Mouse (Mus musculus) C2C12 (cell line): ENCODE measurements around the gene Phlda3. TPM values are rescaled to one million over a fixed set of nuclear protein-coding genes. Genes with fewer than 3 reads are reported as not detected.

Source experiments
- H3K27me3 ChIP-seq: one replicate; pipeline ENCODE4 v1.6.1; 2011; ENCODE audit not compliant: control insufficient read depth, insufficient read depth, insufficient read length
- H3K36me3 ChIP-seq: one replicate; pipeline ENCODE4 v1.6.1; 2011; ENCODE audit not compliant: control insufficient read depth, insufficient read depth
- H3K4me3 ChIP-seq: one replicate; pipeline ENCODE4 v1.5.1; 2011; ENCODE audit warnings: mild to moderate bottlenecking, control low read depth; ENCODE audit not compliant: poor library complexity, insufficient read depth, severe bottlenecking
- H3K79me2 ChIP-seq: one replicate; pipeline ENCODE4 v1.6.1; 2011; ENCODE audit not compliant: control insufficient read depth, insufficient read depth
- H3K79me3 ChIP-seq: one replicate; pipeline ENCODE4 v1.6.1; 2011; ENCODE audit warnings: low read depth, control low read depth
- H3ac ChIP-seq: one replicate; pipeline ENCODE3; 2011; ENCODE audit warnings: low read depth; ENCODE audit not compliant: control insufficient read depth, insufficient read length
- CEBPB ChIP-seq: IDR thresholded peaks from one replicate; pipeline ENCODE4 v1.6.1; 2011; ENCODE audit warnings: low read depth, mild to moderate bottlenecking, control low read depth, moderate library complexity
- CTCF ChIP-seq: IDR thresholded peaks from one replicate; pipeline ENCODE4 v1.5.1; 2011; ENCODE audit not compliant: control insufficient read depth, insufficient read depth, insufficient read length
- FOSL1 ChIP-seq: IDR thresholded peaks from one replicate; pipeline ENCODE4 v1.8.0; 2011; ENCODE audit warnings: mild to moderate bottlenecking, low read length; ENCODE audit not compliant: poor library complexity, insufficient read depth, severe bottlenecking
- MAX ChIP-seq: IDR thresholded peaks from one replicate; pipeline ENCODE4 v1.6.1; 2011; ENCODE audit warnings: mild to moderate bottlenecking, control low read depth
- MYOD1 ChIP-seq: IDR thresholded peaks from one replicate; pipeline ENCODE4 v1.6.1; 2011; ENCODE audit warnings: low read depth; ENCODE audit not compliant: control insufficient read depth, insufficient read length
- MYOG ChIP-seq: IDR thresholded peaks from one replicate; pipeline ENCODE4 v1.6.1; 2011; ENCODE audit not compliant: control insufficient read depth, insufficient read length; ENCODE audit errors: extremely low read depth
- USF1 ChIP-seq: IDR thresholded peaks from one replicate; pipeline ENCODE4 v1.6.1; 2011; ENCODE audit warnings: low read depth, mild to moderate bottlenecking, control low read depth, moderate library complexity
- polyA plus RNA-seq: library from polyadenylated mRNA; unstranded; fragments of >200 nt; fragmentation: generic; extraction: Trizol; gene quantifications from one replicate; pipeline ENCODE4 v1.2.1, GENCODE M21; 2012; ENCODE audit warnings: missing spikeins

Gene Phlda3
- polyA plus RNA-seq, 1 experiment, result 318 TPM

GRCm38 (mm10) chr1:135746248-135746647, 19.7 kb upstream of the Phlda3 start:
- Histone ChIP-seq H3K27me3 (no peaks in the 10 kb centered on the region), H3K36me3 (peaks cover 53% of the 10 kb centered on the region)

GRCm38 (mm10) chr1:135752737-135753348, 13.1 kb upstream of the Phlda3 start:
- no peaks in the 10 kb centered on the region for H3K79me3 ChIP-seq
- no peaks in the 10 kb centered on the region for H3K79me2 ChIP-seq
- TF ChIP-seq USF1 (no peak), MAX (peak; percentile 40), CTCF (peak; percentile 95), MYOD1 (no peak), CEBPB (no peak)
- H3K27me3 ChIP-seq, result no peaks in the 10 kb centered on the region
- no peak overlapping the region for H3K4me3 ChIP-seq
- no peak overlapping the region for H3ac ChIP-seq
- peaks cover 25% of the 10 kb centered on the region for H3K36me3 ChIP-seq

More at GRCm38 (mm10) chr1:135746248-135746647, 19.7 kb upstream of the Phlda3 start:
- no peak overlapping the region for H3ac ChIP-seq
- H3K79me2 ChIP-seq, result peaks cover 33% of the 10 kb centered on the region
- no peak for TF ChIP-seq CEBPB
- no peak for TF ChIP-seq MAX
- TF ChIP-seq USF1, result no peak
- no peak for TF ChIP-seq FOSL1
- TF ChIP-seq MYOD1, result no peak
- TF ChIP-seq CTCF, result no peak
- TF ChIP-seq MYOG, result no peak
- no peak overlapping the region for H3K4me3 ChIP-seq
- peaks cover 9% of the 10 kb centered on the region for H3K79me3 ChIP-seq

DNA sequence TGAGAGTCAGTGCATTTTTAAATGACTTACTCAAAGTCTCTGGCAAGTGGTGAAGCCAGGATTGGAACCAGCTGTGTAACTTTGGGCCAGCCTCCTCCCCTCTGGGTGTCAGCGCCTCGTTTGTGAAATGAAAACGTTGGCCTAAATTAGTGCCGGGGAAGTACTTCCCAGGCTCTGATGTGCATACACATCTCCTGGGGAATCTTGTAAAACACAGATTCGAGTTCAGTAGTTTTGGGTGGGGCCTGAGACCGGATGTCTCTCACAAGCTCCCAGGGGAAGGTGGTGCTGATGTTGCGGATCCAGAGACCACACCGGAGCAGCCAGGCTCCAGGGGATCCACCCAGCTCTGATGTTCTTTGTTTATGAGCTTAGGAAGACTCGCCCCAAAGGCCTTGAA, 10.6 kb upstream of the Phlda3 start:
- TF ChIP-seq MYOD1 (no peak), MAX (no peak), FOSL1 (no peak), MYOG (no peak), USF1 (no peak), CTCF (no peak), CEBPB (no peak)
- H3K79me3 ChIP-seq, result no peaks in the 10 kb centered on the region

GRCm38 (mm10) chr1:135755913-135756312, 10.0 kb upstream of the Phlda3 start:
- H3K79me3 ChIP-seq, result no peaks in the 10 kb centered on the region
- no peak overlapping the region for H3K4me3 ChIP-seq
- peak; percentile 90 for TF ChIP-seq CEBPB
- no peak for TF ChIP-seq MYOD1
- peaks cover 8% of the 10 kb centered on the region for H3K36me3 ChIP-seq
- no peak overlapping the region for H3ac ChIP-seq
- H3K27me3 ChIP-seq, result no peaks in the 10 kb centered on the region
- H3K79me2 ChIP-seq, result no peaks in the 10 kb centered on the region

More for the DNA sequence above, 10.6 kb upstream of the Phlda3 start:
- peaks cover 15% of the 10 kb centered on the region for H3K36me3 ChIP-seq
- H3K27me3 ChIP-seq, result no peaks in the 10 kb centered on the region
- H3K79me2 ChIP-seq, result no peaks in the 10 kb centered on the region
- no peak overlapping the region for H3K4me3 ChIP-seq
- no peak overlapping the region for H3ac ChIP-seq

- Histone ChIP-seq H3K79me3 (no peaks in the 10 kb centered on the region), H3ac (no peak overlapping the region), H3K79me2 (no peaks in the 10 kb centered on the region), H3K27me3 (no peaks in the 10 kb centered on the region), H3K4me3 (no peak overlapping the region), H3K36me3 (no peaks in the 10 kb centered on the region)
- TF ChIP-seq MYOG (no peak), MYOD1 (no peak), CEBPB (no peak), MAX (no peak), USF1 (no peak), FOSL1 (no peak)
Measured at GRCm38 (mm10) chr1:135757287-135757686, 8.6 kb upstream of the Phlda3 start.

GRCm38 (mm10) chr1:135759685-135760084, 6.2 kb upstream of the Phlda3 start:
- no peaks in the 10 kb centered on the region for H3K27me3 ChIP-seq
- no peaks in the 10 kb centered on the region for H3K79me2 ChIP-seq
- H3K79me3 ChIP-seq, result no peaks in the 10 kb centered on the region
- TF ChIP-seq MAX (no peak), USF1 (no peak), CTCF (no peak), MYOD1 (no peak), CEBPB (peak; percentile 90)
- no peaks in the 10 kb centered on the region for H3K36me3 ChIP-seq
- H3K4me3 ChIP-seq, result no peak overlapping the region
- no peak overlapping the region for H3ac ChIP-seq
